Mouse (Mus musculus): Measurements from ENCODE around the gene Pde10a. TPM values are rescaled to one million over a fixed set of nuclear protein-coding genes. Genes with fewer than 3 reads are reported as not detected.

The Pde10a gene
- polyA plus RNA-seq, 1 experiment from 2014 or later: 3.1 TPM

DNA sequence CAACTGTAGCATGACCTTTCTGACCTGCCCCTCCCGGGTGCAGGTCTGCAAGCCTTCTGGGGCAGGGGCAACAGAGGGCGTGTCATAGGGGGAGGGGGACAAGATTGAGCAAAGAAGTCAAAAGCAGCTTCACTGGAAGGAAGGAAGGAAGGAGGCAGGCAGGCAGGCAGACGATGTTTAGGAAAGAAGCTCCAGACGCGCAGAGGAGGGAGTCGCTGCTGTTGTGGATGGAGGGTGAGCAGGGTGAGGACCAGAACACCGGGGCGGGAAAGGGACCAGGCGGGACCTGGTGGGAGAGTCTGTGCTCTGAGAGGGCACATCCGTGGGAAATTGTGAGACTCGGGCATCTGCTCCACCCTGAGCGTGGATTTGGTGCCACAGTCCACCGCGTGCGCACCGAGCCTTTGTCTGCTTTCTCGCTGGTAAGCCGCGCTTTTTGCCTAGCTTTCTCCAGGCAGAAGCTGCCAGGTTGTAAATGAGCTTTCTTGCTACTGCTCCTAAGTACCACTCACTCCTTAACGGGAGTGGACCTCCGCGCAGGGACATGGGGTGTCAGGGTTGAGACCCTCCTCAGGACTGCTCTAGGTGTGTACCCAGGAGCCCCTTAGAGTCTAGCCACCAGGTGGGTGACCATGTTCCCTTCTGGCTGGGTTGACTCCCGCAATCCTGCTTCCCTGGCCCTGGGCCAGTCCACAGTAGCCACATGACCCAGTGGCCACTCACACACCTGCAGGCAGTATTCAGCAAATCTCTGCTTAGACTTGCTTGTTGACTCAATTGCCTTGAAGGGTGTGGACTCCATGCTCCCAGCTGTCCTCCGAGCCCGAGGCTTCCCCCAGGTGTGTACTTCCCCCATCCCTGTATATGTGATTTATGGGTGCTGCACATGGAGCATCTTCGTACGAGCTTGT, 278.0 kb downstream of the Pde10a start:
- WGBS: 9% methylated on average over 27 of the region's 27 CpGs

GRCm38 (mm10) chr17:8807345-8807744, 282.2 kb downstream of the Pde10a start:
- Histone ChIP-seq H3K27me3 (ENCODE audit: poor library complexity, severe bottlenecking) (peaks cover 42% of the 10 kb centered on the region), H3K9me3 (no peaks in the 10 kb centered on the region), H3K4me1 (peaks cover 46% of the 10 kb centered on the region), H3K27ac (no peak overlapping the region), H3K36me3 (replicated peaks) (no peaks in the 10 kb centered on the region), H3K4me3 (no peak overlapping the region)
- WGBS: 57% methylated on average over 3 of the region's 3 CpGs
- peak; percentile 38 for DNase-seq (ENCODE audit: extremely low spot score, low spot score)

More for the DNA sequence above, 278.0 kb downstream of the Pde10a start:
- peak; percentile 51 for DNase-seq (ENCODE audit: extremely low spot score, low spot score)
- Histone ChIP-seq H3K36me3 (replicated peaks) (no peaks in the 10 kb centered on the region), H3K9me3 (no peaks in the 10 kb centered on the region), H3K27me3 (ENCODE audit: poor library complexity, severe bottlenecking) (peaks cover 81% of the 10 kb centered on the region), H3K4me1 (peaks cover 56% of the 10 kb centered on the region), H3K4me3 (peak overlapping the region; percentile 81), H3K27ac (peak overlapping the region; percentile 89)

DNA sequence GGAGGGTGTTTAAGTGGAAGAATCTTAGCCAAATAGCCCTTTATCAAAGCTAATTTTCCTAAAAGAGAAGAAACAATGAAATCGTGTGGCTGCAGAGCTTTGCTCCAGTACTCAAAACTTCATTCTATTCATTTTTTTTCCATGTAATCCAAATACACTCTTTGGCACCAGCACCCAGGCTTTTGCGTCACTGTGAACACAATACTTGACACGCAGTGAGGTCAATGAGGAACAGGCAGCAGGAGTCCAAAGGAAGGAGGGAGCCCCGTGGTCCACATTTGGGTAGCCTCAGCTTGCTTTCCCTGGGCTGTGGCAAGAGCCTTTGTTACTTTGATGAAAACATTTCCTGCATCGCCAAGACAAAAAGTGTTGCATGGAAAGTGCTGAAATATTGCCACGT, 284.6 kb downstream of the Pde10a start:
- Histone ChIP-seq H3K27me3 (ENCODE audit: poor library complexity, severe bottlenecking) (peaks cover 18% of the 10 kb centered on the region), H3K4me3 (no peak overlapping the region), H3K27ac (no peak overlapping the region), H3K9me3 (no peaks in the 10 kb centered on the region), H3K36me3 (replicated peaks) (no peaks in the 10 kb centered on the region), H3K4me1 (peaks cover 33% of the 10 kb centered on the region)
- WGBS: 71% methylated on average over 6 of the region's 6 CpGs
- no peak for DNase-seq (ENCODE audit: extremely low spot score, low spot score)

DNA sequence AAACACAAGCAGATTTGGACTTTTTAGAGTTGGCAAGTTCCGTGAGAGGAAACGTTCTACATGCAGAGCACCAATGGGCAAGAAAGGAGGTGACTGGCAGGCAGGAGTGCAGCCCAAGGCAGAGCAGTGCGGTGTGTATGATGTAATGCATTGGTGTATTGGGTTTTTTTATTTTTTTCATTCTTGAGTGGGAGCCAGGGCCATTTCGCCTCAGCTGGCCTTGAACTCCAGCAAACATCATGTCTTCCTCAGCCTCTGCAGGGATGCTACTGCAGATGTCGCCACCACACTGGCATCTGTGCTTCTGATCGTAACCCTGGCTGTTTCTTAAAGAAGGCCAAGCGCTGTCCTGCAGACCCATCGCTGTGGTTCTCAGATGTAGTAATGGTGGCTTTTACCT, 285.0 kb downstream of the Pde10a start:
- H3K9me3 ChIP-seq: no peaks in the 10 kb centered on the region
- DNase-seq (ENCODE audit: extremely low spot score, low spot score): no peak
- WGBS: 95% methylated on average over 8 of the region's 8 CpGs

DNA sequence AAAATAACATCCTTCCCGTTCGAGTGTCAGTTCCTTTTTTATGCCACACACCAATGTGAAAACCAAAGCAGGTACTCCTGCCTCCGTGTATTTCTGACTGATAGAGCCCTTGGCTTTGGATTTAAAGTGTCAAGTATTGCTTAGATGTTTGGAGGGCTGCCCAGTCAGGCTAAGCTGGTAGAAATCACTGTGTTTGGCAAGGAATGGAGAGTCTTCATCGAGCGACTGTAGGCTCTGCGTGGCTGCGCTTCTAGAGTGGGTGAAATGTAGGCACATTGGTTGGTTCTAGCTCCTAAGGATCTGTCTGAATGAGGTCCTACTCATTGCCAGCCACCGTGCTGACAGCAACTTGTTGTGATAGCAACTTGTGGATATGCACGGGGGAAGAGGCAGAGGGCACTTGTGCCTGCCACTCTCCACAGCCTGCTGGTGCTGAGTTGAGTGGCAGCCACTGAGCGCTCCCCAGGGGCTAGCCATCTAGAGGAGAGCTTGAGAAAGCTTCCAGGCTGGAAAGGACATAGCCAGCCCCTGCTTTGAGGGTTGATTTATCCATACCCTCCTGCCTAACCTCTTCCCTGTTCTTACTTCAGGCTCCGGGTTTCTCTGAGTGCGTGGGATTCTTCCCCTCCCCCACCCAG, 287.2 kb downstream of the Pde10a start:
- Histone ChIP-seq H3K9me3 (no peaks in the 10 kb centered on the region), H3K27me3 (ENCODE audit: poor library complexity, severe bottlenecking) (no peaks in the 10 kb centered on the region; the same call in 1 of the 2 replicates), H3K36me3 (replicated peaks) (no peaks in the 10 kb centered on the region), H3K4me1 (peaks cover 27% of the 10 kb centered on the region), H3K4me3 (no peak overlapping the region), H3K27ac (peak overlapping the region; percentile 22; the same call in 1 of the 2 replicates)
- 56% methylated on average over 12 of the region's 12 CpGs for WGBS
- DNase-seq (ENCODE audit: extremely low spot score, low spot score): no peak

More for the DNA sequence above, 285.0 kb downstream of the Pde10a start:
- no peak overlapping the region for H3K4me3 ChIP-seq
- peaks cover 29% of the 10 kb centered on the region for H3K4me1 ChIP-seq
- peaks cover 13% of the 10 kb centered on the region for H3K27me3 ChIP-seq (ENCODE audit: poor library complexity, severe bottlenecking)
- no peaks in the 10 kb centered on the region for H3K36me3 ChIP-seq (replicated peaks)
- no peak overlapping the region for H3K27ac ChIP-seq

- Histone ChIP-seq H3K27ac (no peak overlapping the region), H3K9me3 (no peaks in the 10 kb centered on the region), H3K4me1 (peaks cover 20% of the 10 kb centered on the region), H3K36me3 (replicated peaks) (no peaks in the 10 kb centered on the region), H3K27me3 (ENCODE audit: poor library complexity, severe bottlenecking) (no peaks in the 10 kb centered on the region), H3K4me3 (no peak overlapping the region)
- WGBS: 90% methylated on average over 3 of the region's 3 CpGs
- DNase-seq (ENCODE audit: extremely low spot score, low spot score): no peak
Observed at GRCm38 (mm10) chr17:8813773-8814491, 288.8 kb downstream of the Pde10a start.

GRCm38 (mm10) chr17:8815376-8815775, 290.2 kb downstream of the Pde10a start:
- no peak overlapping the region for H3K4me3 ChIP-seq
- 94% methylated on average over 3 of the region's 3 CpGs for WGBS
- peaks cover 8% of the 10 kb centered on the region for H3K4me1 ChIP-seq
- DNase-seq (ENCODE audit: extremely low spot score, low spot score): no peak
- H3K36me3 ChIP-seq (replicated peaks): no peaks in the 10 kb centered on the region
- no peak overlapping the region for H3K27ac ChIP-seq
- H3K27me3 ChIP-seq (ENCODE audit: poor library complexity, severe bottlenecking): no peaks in the 10 kb centered on the region
- no peaks in the 10 kb centered on the region for H3K9me3 ChIP-seq

- H3K9me3 ChIP-seq: no peaks in the 10 kb centered on the region
- no peaks in the 10 kb centered on the region for H3K36me3 ChIP-seq (replicated peaks)
- H3K27ac ChIP-seq: no peak overlapping the region
- WGBS: 66% methylated on average over 5 of the region's 5 CpGs
- H3K27me3 ChIP-seq (ENCODE audit: poor library complexity, severe bottlenecking): no peaks in the 10 kb centered on the region
- H3K4me3 ChIP-seq: no peak overlapping the region
- no peak for DNase-seq (ENCODE audit: extremely low spot score, low spot score)
- H3K4me1 ChIP-seq: peaks cover 8% of the 10 kb centered on the region
Observed at GRCm38 (mm10) chr17:8815864-8816263, 290.7 kb downstream of the Pde10a start.

DNA sequence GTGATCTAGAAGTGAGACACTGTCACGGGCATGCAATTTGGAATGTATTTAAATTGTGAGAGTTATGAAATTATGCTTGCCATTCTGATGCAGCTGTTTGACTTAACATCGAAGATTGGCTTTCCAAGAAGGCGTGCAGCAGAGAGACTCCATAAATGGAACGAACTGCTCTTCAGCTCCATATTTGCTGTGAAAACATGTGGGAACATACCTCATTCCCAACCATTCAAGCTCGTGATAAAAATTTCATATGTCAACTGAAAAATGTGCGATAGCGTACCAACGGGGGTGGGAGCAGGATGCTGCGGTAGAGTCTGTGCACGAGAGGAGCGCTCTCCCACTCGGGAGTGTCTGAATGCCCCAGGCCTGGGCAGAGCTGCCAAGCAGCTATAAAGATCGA, 293.5 kb downstream of the Pde10a start:
- DNase-seq (ENCODE audit: extremely low spot score, low spot score): no peak
- 92% methylated on average over 13 of the region's 13 CpGs for WGBS
- H3K4me3 ChIP-seq: no peak overlapping the region

GRCm38 (mm10) chr17:8823548-8823947, 298.4 kb downstream of the Pde10a start:
- H3K27me3 ChIP-seq (ENCODE audit: poor library complexity, severe bottlenecking): no peaks in the 10 kb centered on the region
- no peaks in the 10 kb centered on the region for H3K36me3 ChIP-seq (replicated peaks)
- H3K27ac ChIP-seq: no peak overlapping the region
- no peak for DNase-seq (ENCODE audit: extremely low spot score, low spot score)
- H3K9me3 ChIP-seq: no peaks in the 10 kb centered on the region
- H3K4me3 ChIP-seq: no peak overlapping the region
- no peaks in the 10 kb centered on the region for H3K4me1 ChIP-seq
- 80% methylated on average over 7 of the region's 7 CpGs for WGBS

More for the DNA sequence above, 293.5 kb downstream of the Pde10a start:
- Histone ChIP-seq H3K9me3 (no peaks in the 10 kb centered on the region), H3K27ac (no peak overlapping the region), H3K4me1 (no peaks in the 10 kb centered on the region), H3K27me3 (ENCODE audit: poor library complexity, severe bottlenecking) (no peaks in the 10 kb centered on the region), H3K36me3 (replicated peaks) (no peaks in the 10 kb centered on the region)

DNA sequence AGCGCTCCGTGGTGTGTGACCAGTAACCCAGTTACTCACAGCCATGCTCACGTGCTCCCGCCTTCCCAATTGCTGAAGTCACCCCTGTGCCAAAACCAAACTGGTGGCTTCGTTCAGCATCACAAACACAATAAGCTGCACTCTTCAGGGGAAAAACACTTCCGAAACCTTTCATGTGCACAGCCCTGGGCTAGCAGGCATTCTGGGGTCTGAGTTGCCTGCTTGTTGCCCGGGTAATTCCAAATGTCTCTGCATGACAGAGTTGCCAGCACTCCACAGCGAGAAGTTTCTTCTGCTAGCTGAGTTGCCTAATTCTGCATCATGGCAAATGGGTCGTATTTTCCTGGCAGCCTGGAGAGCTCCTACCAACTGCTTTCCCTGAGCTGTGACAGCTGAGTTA, 302.0 kb downstream of the Pde10a start:
- no peaks in the 10 kb centered on the region for H3K4me1 ChIP-seq
- H3K27ac ChIP-seq: no peak overlapping the region
- H3K4me3 ChIP-seq: no peak overlapping the region
- H3K36me3 ChIP-seq (replicated peaks): no peaks in the 10 kb centered on the region
- DNase-seq (ENCODE audit: extremely low spot score, low spot score): no peak
- H3K27me3 ChIP-seq (ENCODE audit: poor library complexity, severe bottlenecking): no peaks in the 10 kb centered on the region
- no peaks in the 10 kb centered on the region for H3K9me3 ChIP-seq
- WGBS: 90% methylated on average over 9 of the region's 9 CpGs

- H3K36me3 ChIP-seq (replicated peaks): no peaks in the 10 kb centered on the region
- H3K4me1 ChIP-seq: peaks cover 6% of the 10 kb centered on the region; the same call in 1 of the 2 replicates
- 91% methylated on average over 5 of the region's 5 CpGs for WGBS
- DNase-seq (ENCODE audit: extremely low spot score, low spot score): no peak
- no peaks in the 10 kb centered on the region for H3K9me3 ChIP-seq
- H3K27me3 ChIP-seq (ENCODE audit: poor library complexity, severe bottlenecking): no peaks in the 10 kb centered on the region
- H3K4me3 ChIP-seq: no peak overlapping the region
- no peak overlapping the region for H3K27ac ChIP-seq
Observed at GRCm38 (mm10) chr17:8831001-8831400, 305.8 kb downstream of the Pde10a start.

Measured in forebrain, embryonic 10.5 days (tissue).